Mouse (Mus musculus) CH12.LX (cell line): ENCODE results near the gene Trarg1. TPM values are rescaled to one million over a fixed set of nuclear protein-coding genes. Genes with fewer than 3 reads are reported as not detected.
A peak's percentile ranks its signal among the peaks of the same experiment; 100 is the strongest.

ENCODE experiments used
- DNase-seq: peaks from one replicate; pipeline ENCODE4 v3.0.0-alpha.2; 2013; ENCODE audit errors: extremely low read depth
- H3K27ac ChIP-seq: 2 replicates; pipeline ENCODE4 v1.5.1; 2012; ENCODE audit warnings: low read depth, mild to moderate bottlenecking, control low read depth, moderate library complexity; ENCODE audit not compliant: insufficient read depth
- H3K27me3 ChIP-seq: replicated peaks from 2 replicates; pipeline ENCODE3; 2012; ENCODE audit warnings: inconsistent platforms
- H3K36me3 ChIP-seq, 2 experiments: replicated peaks in 1 of 2; 2 replicates each; pipeline versions ENCODE3 to v1.6.1; 2012; ENCODE audit warnings: inconsistent platforms in 1 of 2, low read length in 1 of 2, mild to moderate bottlenecking in 1 of 2, mixed read lengths in 1 of 2, moderate library complexity in 1 of 2; ENCODE audit not compliant: control insufficient read depth in 1 of 2, insufficient read depth in 1 of 2
- H3K4me1 ChIP-seq, 2 experiments: 2 replicates each; pipeline ENCODE4 v1.6.1; 2012; ENCODE audit warnings: inconsistent platforms in 1 of 2, moderate library complexity in 1 of 2; ENCODE audit not compliant: insufficient read depth in 2 of 2, control insufficient read depth in 1 of 2
- H3K4me2 ChIP-seq: 2 replicates; pipeline ENCODE4 v1.6.1; 2012; ENCODE audit warnings: low read depth, mild to moderate bottlenecking, control low read depth; ENCODE audit not compliant: poor library complexity, insufficient read depth, severe bottlenecking
- H3K4me3 ChIP-seq, 3 experiments: fragments of 150-350 bp in 1 of 3; sonication (generic) in 1 of 3; replicated peaks in 1 of 3; 2 replicates each; pipeline versions ENCODE3 to v1.5.1; 2011 to 2012; ENCODE audit warnings: low read depth in 2 of 3, low read length in 2 of 3, mild to moderate bottlenecking in 2 of 3, moderate library complexity in 2 of 3, control low read depth in 1 of 3, improper control_type of control experiment in 1 of 3, inconsistent platforms in 1 of 3, mixed read lengths in 1 of 3; ENCODE audit not compliant: poor library complexity in 1 of 3
- H3K79me2 ChIP-seq: replicated peaks from 2 replicates; pipeline ENCODE4 v1.6.1; 2012; ENCODE audit warnings: mild to moderate bottlenecking, moderate library complexity; ENCODE audit not compliant: control insufficient read depth, poor library complexity, insufficient read depth, severe bottlenecking; ENCODE audit errors: extremely low read depth
- H3K9ac ChIP-seq: 2 replicates; pipeline ENCODE4 v1.6.1; 2012; ENCODE audit warnings: low read depth, mild to moderate bottlenecking, control low read depth, moderate library complexity; ENCODE audit not compliant: insufficient read depth
- H3K9me3 ChIP-seq: replicated peaks from 2 replicates; pipeline ENCODE3; 2012; ENCODE audit warnings: low read length, inconsistent platforms, mixed read lengths
- CTCF ChIP-seq, 2 experiments: IDR thresholded peaks in 1 of 2; conservative IDR thresholded peaks in 1 of 2; 2 replicates each; pipeline ENCODE4 v1.5.1; 2011 to 2012; ENCODE audit warnings: low read depth in 2 of 2, low read length in 2 of 2, improper control_type of control experiment in 1 of 2, inconsistent platforms in 1 of 2, mild to moderate bottlenecking in 1 of 2, moderate library complexity in 1 of 2
- E2F4 ChIP-seq: IDR thresholded peaks from 2 replicates; pipeline ENCODE4 v1.6.1; 2011; ENCODE audit warnings: low read depth, low read length, improper control_type of control experiment; ENCODE audit not compliant: insufficient replicate concordance
- GABPA ChIP-seq: IDR thresholded peaks from 2 replicates; pipeline ENCODE4 v1.6.1; 2012; ENCODE audit warnings: low read depth, low read length, improper control_type of control experiment, inconsistent platforms; ENCODE audit not compliant: insufficient replicate concordance
- IRF4 ChIP-seq: IDR thresholded peaks from 2 replicates; pipeline ENCODE4 v1.6.1; 2014; ENCODE audit warnings: low read depth, mild to moderate bottlenecking, inconsistent platforms, low read length, improper control_type of control experiment
- MYC ChIP-seq: IDR thresholded peaks from 2 replicates; pipeline ENCODE4 v1.6.1; 2011; ENCODE audit warnings: low read depth, mild to moderate bottlenecking, improper control_type of control experiment, low read length
- NELFE ChIP-seq: IDR thresholded peaks from 2 replicates; pipeline ENCODE4 v1.6.1; 2011; ENCODE audit warnings: low read depth, low read length, improper control_type of control experiment
- RAD21 ChIP-seq: IDR thresholded peaks from 2 replicates; pipeline ENCODE4 v1.6.1; 2011; ENCODE audit warnings: low read depth, mild to moderate bottlenecking, low read length, improper control_type of control experiment, moderate library complexity
- SMC3 ChIP-seq: IDR thresholded peaks from 2 replicates; pipeline ENCODE4 v1.6.1; 2011; ENCODE audit warnings: low read depth, low read length, improper control_type of control experiment
- UBTF ChIP-seq: IDR thresholded peaks from 2 replicates; pipeline ENCODE4 v1.6.1; 2012; ENCODE audit warnings: low read depth, mild to moderate bottlenecking, inconsistent platforms, low read length, improper control_type of control experiment, moderate library complexity
- dilution Hi-C: fragments of 300-500 bp; cut with MboI; formaldehyde crosslinking; loops from 2 replicates; pipeline ENCODE4 v1.14.3; 2020; ENCODE audit warnings: low sequenced_read_pairs; ENCODE audit not compliant: extremely low pct_unique_long_range_greater_than_20kb, extremely low pct_ligation_motif_present
- in situ Hi-C: fragments of 300-500 bp; cut with MboI; formaldehyde crosslinking; loops from 3 replicates; pipeline ENCODE4 v1.14.3; 2019; ENCODE audit warnings: low sequenced_read_pairs, low pct_ligation_motif_present, low pct_unique_long_range_greater_than_20kb, mixed read lengths
- polyA plus RNA-seq: library from polyadenylated mRNA; unstranded; fragments of >175 nt; gene quantifications from 2 replicates; pipeline ENCODE4 v1.2.1, GENCODE M21; 2012; ENCODE audit warnings: low read depth; ENCODE audit not compliant: insufficient read length
- total RNA-seq, 2 experiments: library from RNA; depleted of rRNA; stranded (reverse); fragments of 300-350 nt in 1 of 2; fragments of >200 nt in 1 of 2; gene quantifications; 2 replicates each; pipeline ENCODE4 v1.2.3; 2012 to 2014

Gene Trarg1
- total and polyA plus RNA-seq, 3 experiments = not detected

GRCm38 (mm10) chr11:76672561-76673384 is 6.8 kb upstream of the Trarg1 start:
- no peak for DNase-seq
- dilution Hi-C loops = no loop called here
- no peaks in the 10 kb centered on the region for H3K36me3 ChIP-seq
- H3K4me1 ChIP-seq = peaks cover 2 to 9% of the 10 kb centered on the region in 2 experiments
- no peak overlapping the region for H3K4me3 ChIP-seq
- no peak overlapping the region for H3K27ac ChIP-seq
- no peak overlapping the region for H3K9ac ChIP-seq
- H3K9me3 ChIP-seq = peaks cover 3% of the 10 kb centered on the region
- H3K4me2 ChIP-seq = no peak overlapping the region
- TF ChIP-seq E2F4 (no peak), GABPA (no peak), SMC3 (no peak)
- TF ChIP-seq, all 38 proteins: peak for 0
- in situ Hi-C loops = no loop called here
- Histone ChIP-seq H3K27me3 (peaks cover 4% of the 10 kb centered on the region), H3K79me2 (no peaks in the 10 kb centered on the region)

GRCm38 (mm10) chr11:76674199-76674598 is 5.4 kb upstream of the Trarg1 start:
- Histone ChIP-seq H3K9ac (no peak overlapping the region), H3K27me3 (peaks cover 11% of the 10 kb centered on the region)

GRCm38 (mm10) chr11:76674704-76675103 is 4.9 kb upstream of the Trarg1 start:
- H3K9me3 ChIP-seq = peaks cover 3% of the 10 kb centered on the region
- H3K27me3 ChIP-seq = peaks cover 12% of the 10 kb centered on the region
- peaks cover 2 to 3% of the 10 kb centered on the region in 2 experiments; a peak in 3 of 4 replicates for H3K4me1 ChIP-seq
- peak; percentile 41 for DNase-seq
- H3K9ac ChIP-seq = no peak overlapping the region
- H3K36me3 ChIP-seq = no peaks in the 10 kb centered on the region
- no peak overlapping the region for H3K4me2 ChIP-seq
- dilution Hi-C loops = no loop called here
- H3K27ac ChIP-seq = no peak overlapping the region
- no peak for TF ChIP-seq IRF4
- peak; percentile 33 to 67; a peak in 3 of 4 replicates for TF ChIP-seq CTCF (conservative IDR thresholded peaks at IDR 0.05 in 1 of 2, IDR thresholded peaks at IDR 0.05 in 1 of 2; ENCODE audit: low read depth in 2 of 2, low read length in 2 of 2)
- TF ChIP-seq SMC3 = peak; percentile 62
- peak; percentile 42 for TF ChIP-seq RAD21
- TF ChIP-seq MYC = no peak
- no peaks in the 10 kb centered on the region for H3K79me2 ChIP-seq
- no peak overlapping the region for H3K4me3 ChIP-seq
- in situ Hi-C loops = no loop called here

More at GRCm38 (mm10) chr11:76674199-76674598, 5.4 kb upstream of the Trarg1 start:
- H3K27ac ChIP-seq = no peak overlapping the region
- no peak overlapping the region for H3K4me2 ChIP-seq
- dilution Hi-C loops = no loop called here
- no peak for TF ChIP-seq UBTF
- TF ChIP-seq NELFE = no peak
- TF ChIP-seq, all 38 proteins: peak for 0
- peaks cover 2 to 5% of the 10 kb centered on the region in 2 experiments; a peak in 3 of 4 replicates for H3K4me1 ChIP-seq
- in situ Hi-C loops = no loop called here
- no peaks in the 10 kb centered on the region for H3K36me3 ChIP-seq
- H3K4me3 ChIP-seq = no peak overlapping the region
- peaks cover 3% of the 10 kb centered on the region for H3K9me3 ChIP-seq
- H3K79me2 ChIP-seq = no peaks in the 10 kb centered on the region
- DNase-seq = no peak
